Mouse (Mus musculus) myocyte (in vitro differentiated cells): ENCODE measurements around the gene Ntpcr. TPM values are rescaled to one million over a fixed set of nuclear protein-coding genes. Genes with fewer than 3 reads are reported as not detected.

ENCODE experiments used
- H3K27me3 ChIP-seq: one replicate; pipeline ENCODE4 v1.6.1; 2011; ENCODE audit not compliant: control insufficient read depth, insufficient read depth, insufficient read length
- H3K36me3 ChIP-seq: one replicate; pipeline ENCODE4 v1.6.1; 2011; ENCODE audit not compliant: control insufficient read depth, insufficient read depth
- H3K4me2 ChIP-seq: one replicate; pipeline ENCODE4 v1.6.1; 2011; ENCODE audit warnings: low read depth, control low read depth
- H3K4me3 ChIP-seq: one replicate; pipeline ENCODE4 v1.5.1; 2011; ENCODE audit warnings: mild to moderate bottlenecking, control low read depth, moderate library complexity
- H3K79me2 ChIP-seq: one replicate; pipeline ENCODE4 v1.6.1; 2011; ENCODE audit not compliant: control insufficient read depth, insufficient read depth
- H3ac ChIP-seq: one replicate; pipeline ENCODE4 v1.6.1; 2011; ENCODE audit not compliant: control insufficient read depth, insufficient read length
- CEBPB ChIP-seq: IDR thresholded peaks from 2 replicates; pipeline ENCODE4 v1.6.1; 2011; ENCODE audit warnings: mild to moderate bottlenecking, moderate library complexity; ENCODE audit not compliant: poor library complexity, insufficient read depth, severe bottlenecking
- E2F4 ChIP-seq: IDR thresholded peaks from one replicate; pipeline ENCODE4 v1.6.1; 2011; ENCODE audit warnings: mild to moderate bottlenecking, control low read depth, moderate library complexity; ENCODE audit not compliant: insufficient read depth
- MAX ChIP-seq: IDR thresholded peaks from one replicate; pipeline ENCODE4 v1.6.1; 2011; ENCODE audit warnings: low read depth, mild to moderate bottlenecking, control low read depth
- MYOD1 ChIP-seq, 3 experiments: IDR thresholded peaks; one replicate each; pipeline ENCODE4 v1.6.1; 2011; ENCODE audit warnings: control low read depth in 2 of 3, low read depth in 2 of 3, mild to moderate bottlenecking in 2 of 3, moderate library complexity in 1 of 3; ENCODE audit not compliant: insufficient read length in 2 of 3, control insufficient read depth in 1 of 3
- MYOG ChIP-seq, 3 experiments: IDR thresholded peaks; one replicate each; pipeline ENCODE4 v1.6.1; 2011; ENCODE audit warnings: control low read depth in 2 of 3, low read depth in 2 of 3, mild to moderate bottlenecking in 2 of 3; ENCODE audit not compliant: insufficient read length in 2 of 3, control insufficient read depth in 1 of 3, insufficient read depth in 1 of 3
- POLR2A ChIP-seq: IDR thresholded peaks from one replicate; pipeline ENCODE4 v1.6.1; 2011; ENCODE audit warnings: low read depth, mild to moderate bottlenecking, control low read depth, moderate library complexity; ENCODE audit not compliant: insufficient read length
- POLR2AphosphoS2 ChIP-seq: IDR thresholded peaks from one replicate; pipeline ENCODE4 v1.6.1; 2011; ENCODE audit warnings: low read depth, control low read depth; ENCODE audit not compliant: insufficient read length
- REST ChIP-seq: IDR thresholded peaks from one replicate; pipeline ENCODE4 v1.6.1; 2011; ENCODE audit warnings: mild to moderate bottlenecking, control low read depth, moderate library complexity; ENCODE audit not compliant: insufficient read depth, insufficient read length
- SRF ChIP-seq: IDR thresholded peaks from one replicate; pipeline ENCODE4 v1.6.1; 2011; ENCODE audit warnings: low read depth; ENCODE audit not compliant: control insufficient read depth, insufficient read length
- TCF12 ChIP-seq: IDR thresholded peaks from one replicate; pipeline ENCODE4 v1.6.1; 2011; ENCODE audit warnings: mild to moderate bottlenecking, control low read depth; ENCODE audit not compliant: poor library complexity, insufficient read depth, severe bottlenecking
- TCF3 ChIP-seq: IDR thresholded peaks from one replicate; pipeline ENCODE4 v1.6.1; 2011; ENCODE audit warnings: low read depth, control low read depth; ENCODE audit not compliant: insufficient read length
- USF1 ChIP-seq: IDR thresholded peaks from one replicate; pipeline ENCODE4 v1.6.1; 2011; ENCODE audit warnings: low read depth, mild to moderate bottlenecking, control low read depth, moderate library complexity
- polyA plus RNA-seq: library from polyadenylated mRNA; unstranded; fragments of >200 nt; fragmentation: generic; extraction: Trizol; gene quantifications from one replicate; pipeline ENCODE4 v1.2.1, GENCODE M21; 2012; ENCODE audit warnings: missing spikeins

The Ntpcr gene
- polyA plus RNA-seq, 1 experiment, result 10.9 TPM

GRCm38 (mm10) chr8:125722675-125723074 is 7.1 kb upstream of the Ntpcr start:
- H3K4me3 ChIP-seq, result no peak overlapping the region
- H3K79me2 ChIP-seq, result no peaks in the 10 kb centered on the region
- no peak overlapping the region for H3ac ChIP-seq
- no peak overlapping the region for H3K4me2 ChIP-seq
- no peaks in the 10 kb centered on the region for H3K27me3 ChIP-seq
- TF ChIP-seq MYOG (IDR thresholded peaks at IDR 0.05; ENCODE audit: control insufficient read depth in 1 of 3, insufficient read depth in 1 of 3, insufficient read length in 2 of 3, low read depth in 2 of 3), result no peak
- no peak for TF ChIP-seq E2F4
- TF ChIP-seq TCF3, result no peak
- no peak for TF ChIP-seq POLR2A
- no peak for TF ChIP-seq REST
- TF ChIP-seq SRF, result no peak
- no peak for TF ChIP-seq CEBPB
- TF ChIP-seq USF1, result no peak
- no peak for TF ChIP-seq MYOD1 (IDR thresholded peaks at IDR 0.05; ENCODE audit: control insufficient read depth in 1 of 3, insufficient read length in 2 of 3, low read depth in 2 of 3)
- TF ChIP-seq POLR2AphosphoS2, result no peak
- TF ChIP-seq MAX, result no peak
- no peak for TF ChIP-seq TCF12
- no peaks in the 10 kb centered on the region for H3K36me3 ChIP-seq

DNA sequence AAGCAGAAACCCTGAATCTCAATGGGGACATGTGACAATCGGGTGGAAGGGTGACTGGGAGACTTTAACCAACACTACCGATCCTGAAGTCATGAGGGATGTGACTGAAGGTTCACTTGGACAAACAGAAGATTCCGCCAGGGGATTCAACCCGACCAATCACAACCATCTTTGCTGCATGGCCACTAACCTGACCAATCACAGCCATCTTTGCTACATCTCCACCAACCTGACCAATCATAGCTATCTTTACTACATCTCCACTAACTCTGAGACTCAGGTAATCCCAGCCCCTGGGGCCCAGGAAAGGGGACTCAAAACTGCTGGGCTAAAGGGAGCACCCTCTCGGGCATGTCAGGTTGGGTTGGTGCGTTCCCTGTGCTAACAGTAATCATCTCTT is 6.3 kb upstream of the Ntpcr start:
- Histone ChIP-seq H3K4me2 (no peak overlapping the region), H3K27me3 (no peaks in the 10 kb centered on the region), H3K4me3 (no peak overlapping the region), H3K79me2 (no peaks in the 10 kb centered on the region), H3ac (no peak overlapping the region), H3K36me3 (no peaks in the 10 kb centered on the region)
- TF ChIP-seq SRF, result no peak
- TF ChIP-seq POLR2AphosphoS2, result no peak
- no peak for TF ChIP-seq POLR2A
- TF ChIP-seq MAX, result no peak
- no peak for TF ChIP-seq TCF3
- no peak for TF ChIP-seq USF1
- no peak for TF ChIP-seq REST
- TF ChIP-seq E2F4, result no peak
- no peak for TF ChIP-seq MYOG (IDR thresholded peaks at IDR 0.05; ENCODE audit: control insufficient read depth in 1 of 3, insufficient read depth in 1 of 3, insufficient read length in 2 of 3, low read depth in 2 of 3)
- no peak for TF ChIP-seq CEBPB
- TF ChIP-seq MYOD1 (IDR thresholded peaks at IDR 0.05; ENCODE audit: control insufficient read depth in 1 of 3, insufficient read length in 2 of 3, low read depth in 2 of 3), result no peak
- no peak for TF ChIP-seq TCF12

DNA sequence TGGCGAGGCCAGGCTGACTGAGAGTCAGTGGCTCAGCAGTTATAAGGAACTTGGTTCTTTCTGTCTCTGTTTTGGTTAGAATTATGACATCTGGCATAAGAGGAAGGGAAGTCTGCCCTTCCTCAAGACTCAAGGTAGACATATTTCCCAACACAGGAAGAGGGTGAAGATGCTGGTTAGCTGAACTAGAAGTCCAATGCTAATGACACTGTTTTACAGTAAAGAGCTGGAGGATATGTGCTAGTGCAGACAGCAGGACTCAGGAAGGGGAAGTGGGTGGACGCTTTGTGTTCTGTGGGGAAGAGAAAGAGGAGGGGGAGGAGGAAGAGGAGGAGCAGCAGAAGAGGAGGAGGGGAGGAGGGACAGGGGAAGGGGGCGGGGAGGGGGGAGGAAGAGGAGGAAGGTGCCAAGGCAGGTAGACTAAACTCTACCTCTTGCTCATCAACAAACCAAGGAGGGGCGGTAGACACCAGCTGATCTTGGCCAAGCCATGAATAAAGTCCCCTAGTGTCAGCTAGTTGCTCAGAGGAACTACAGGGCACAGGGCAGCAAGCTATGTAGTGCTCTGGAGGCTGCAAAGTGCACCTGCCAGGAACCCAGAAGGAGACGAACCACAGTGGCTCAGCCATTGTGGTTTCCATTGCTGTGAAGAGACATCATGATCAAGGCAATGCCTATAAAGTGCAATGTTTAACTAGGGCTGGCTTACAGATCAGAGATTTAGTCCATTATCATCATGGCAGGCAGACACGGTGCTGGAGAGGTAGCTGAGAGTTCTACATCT is 4.5 kb upstream of the Ntpcr start:
- TF ChIP-seq MAX (no peak), CEBPB (no peak), E2F4 (no peak), MYOG (IDR thresholded peaks at IDR 0.05; ENCODE audit: control insufficient read depth in 1 of 3, insufficient read depth in 1 of 3, insufficient read length in 2 of 3, low read depth in 2 of 3) (no peak), MYOD1 (IDR thresholded peaks at IDR 0.05; ENCODE audit: control insufficient read depth in 1 of 3, insufficient read length in 2 of 3, low read depth in 2 of 3) (no peak)
- Histone ChIP-seq H3K27me3 (no peaks in the 10 kb centered on the region), H3ac (no peak overlapping the region), H3K36me3 (no peaks in the 10 kb centered on the region), H3K79me2 (no peaks in the 10 kb centered on the region), H3K4me3 (no peak overlapping the region), H3K4me2 (no peak overlapping the region)

GRCm38 (mm10) chr8:125726143-125726542 is 3.6 kb upstream of the Ntpcr start:
- Histone ChIP-seq H3K36me3 (no peaks in the 10 kb centered on the region), H3K27me3 (no peaks in the 10 kb centered on the region), H3K4me2 (no peak overlapping the region), H3ac (no peak overlapping the region), H3K4me3 (no peak overlapping the region), H3K79me2 (no peaks in the 10 kb centered on the region)
- TF ChIP-seq REST (no peak), USF1 (no peak), CEBPB (no peak), TCF3 (no peak), SRF (no peak), POLR2A (no peak), MAX (no peak), POLR2AphosphoS2 (no peak), MYOG (IDR thresholded peaks at IDR 0.05; ENCODE audit: control insufficient read depth in 1 of 3, insufficient read depth in 1 of 3, insufficient read length in 2 of 3, low read depth in 2 of 3) (no peak), E2F4 (no peak), MYOD1 (IDR thresholded peaks at IDR 0.05; ENCODE audit: control insufficient read depth in 1 of 3, insufficient read length in 2 of 3, low read depth in 2 of 3) (no peak)

DNA sequence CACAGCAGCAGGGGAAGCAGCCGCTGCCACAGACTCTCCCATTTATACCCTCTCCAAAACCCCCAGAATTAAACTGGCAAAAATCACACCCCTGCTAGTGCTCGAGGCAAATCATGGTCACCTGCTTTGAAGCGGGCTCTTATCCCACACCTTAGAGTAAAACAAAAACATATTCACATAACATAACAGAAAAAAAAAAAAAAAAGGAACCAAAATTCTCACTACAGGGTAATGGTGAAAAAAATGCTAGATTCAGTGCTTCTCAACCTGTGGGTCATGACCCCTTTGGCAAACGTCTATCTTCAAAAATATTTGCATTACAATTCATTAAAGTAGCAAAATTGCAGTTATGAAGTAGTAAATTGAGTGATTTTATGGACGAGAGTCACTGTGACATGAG is 2.8 kb upstream of the Ntpcr start:
- H3ac ChIP-seq, result no peak overlapping the region
- H3K4me3 ChIP-seq, result no peak overlapping the region
- H3K27me3 ChIP-seq, result no peaks in the 10 kb centered on the region
- H3K79me2 ChIP-seq, result no peaks in the 10 kb centered on the region
- H3K4me2 ChIP-seq, result no peak overlapping the region
- H3K36me3 ChIP-seq, result no peaks in the 10 kb centered on the region
- TF ChIP-seq POLR2A (no peak), MYOD1 (IDR thresholded peaks at IDR 0.05; ENCODE audit: control insufficient read depth in 1 of 3, insufficient read length in 2 of 3, low read depth in 2 of 3) (no peak), TCF3 (no peak), SRF (no peak), REST (no peak)
